Mouse (Mus musculus) MEL (cell line): Measurements from ENCODE around the gene Zdhhc7.

Experiments
- BHLHE40 ChIP-seq: IDR thresholded peaks from 2 replicates; pipeline ENCODE4 v1.6.1; 2012; ENCODE audit warnings: low read depth, mild to moderate bottlenecking, inconsistent platforms, low read length, improper control_type of control experiment, borderline replicate concordance
- CHD2 ChIP-seq: IDR thresholded peaks from 2 replicates; pipeline ENCODE4 v1.6.1; 2011; ENCODE audit warnings: low read length, improper control_type of control experiment
- CTCF ChIP-seq, 3 experiments: IDR thresholded peaks in 2 of 3; conservative IDR thresholded peaks in 1 of 3; 2 replicates each; pipeline ENCODE4 v1.5.1; 2011 to 2012; ENCODE audit warnings: low read length in 3 of 3, low read depth in 2 of 3, mild to moderate bottlenecking in 2 of 3, improper control_type of control experiment in 1 of 3, inconsistent platforms in 1 of 3, mixed read lengths in 1 of 3, moderate library complexity in 1 of 3; ENCODE audit not compliant: control insufficient read depth in 1 of 3, insufficient read depth in 1 of 3, poor library complexity in 1 of 3, severe bottlenecking in 1 of 3
- E2F4 ChIP-seq: IDR thresholded peaks from 2 replicates; pipeline ENCODE4 v1.6.1; 2011; ENCODE audit warnings: low read depth, low read length, improper control_type of control experiment, borderline replicate concordance
- EP300 ChIP-seq, 2 experiments: IDR thresholded peaks; 2 replicates each; pipeline ENCODE4 v1.6.1; 2011; ENCODE audit warnings: improper control_type of control experiment in 2 of 2, low read length in 2 of 2, low read depth in 1 of 2, mild to moderate bottlenecking in 1 of 2
- GABPA ChIP-seq: IDR thresholded peaks from 2 replicates; pipeline ENCODE4 v1.6.1; 2012; ENCODE audit warnings: low read depth, mild to moderate bottlenecking, inconsistent platforms, low read length, improper control_type of control experiment, moderate library complexity
- POLR2A ChIP-seq, 2 experiments: IDR thresholded peaks; 2 replicates each; pipeline ENCODE4 v1.6.1; 2011 to 2012; ENCODE audit warnings: low read length in 2 of 2, mild to moderate bottlenecking in 2 of 2, control low read depth in 1 of 2, improper control_type of control experiment in 1 of 2, low read depth in 1 of 2, moderate library complexity in 1 of 2; ENCODE audit not compliant: control insufficient read depth in 1 of 2, insufficient read depth in 1 of 2, poor library complexity in 1 of 2
- ZKSCAN1 ChIP-seq: IDR thresholded peaks from 2 replicates; pipeline ENCODE4 v1.6.1; 2012; ENCODE audit warnings: low read depth, mild to moderate bottlenecking, inconsistent platforms, low read length, improper control_type of control experiment, moderate library complexity
- ZNF384 ChIP-seq: IDR thresholded peaks from 2 replicates; pipeline ENCODE4 v1.6.1; 2012; ENCODE audit warnings: low read depth, mild to moderate bottlenecking, inconsistent platforms, low read length, improper control_type of control experiment

GRCm38 (mm10) chr8:120116600-120116999 is 15.3 kb upstream of the Zdhhc7 start:
- TF ChIP-seq CTCF (IDR thresholded peaks at IDR 0.05 in 2 of 3, conservative IDR thresholded peaks at IDR 0.05 in 1 of 3; ENCODE audit: control insufficient read depth in 1 of 3, insufficient read depth in 1 of 3, low read depth in 2 of 3, low read length in 3 of 3, poor library complexity in 1 of 3, severe bottlenecking in 1 of 3) (no peak), EP300 (IDR thresholded peaks at IDR 0.05; ENCODE audit: low read depth in 1 of 2, low read length in 2 of 2) (no peak), CHD2 (no peak), BHLHE40 (no peak), ZNF384 (no peak), POLR2A (IDR thresholded peaks at IDR 0.05; ENCODE audit: control insufficient read depth in 1 of 2, insufficient read depth in 1 of 2, low read depth in 1 of 2, low read length in 2 of 2, poor library complexity in 1 of 2) (no peak), E2F4 (no peak), GABPA (no peak), ZKSCAN1 (no peak)
